Mouse (Mus musculus): Measurements from ENCODE around the gene Hmx2. TPM values are rescaled to one million over a fixed set of nuclear protein-coding genes. Genes with fewer than 3 reads are reported as not detected.

The Hmx2 gene
- total RNA-seq, 2 experiments from 2014 or later: not detected

Other genes starting within 250 kb of the Hmx2 start
- gene Cuzd1, start 226.5 kb upstream of the Hmx2 start, total RNA-seq (2021): under 1 TPM; 0.15 to 0.20 TPM
- under 1 TPM in 1 of 2 experiments, not detected in 1; 0.89 TPM for gene Fam24b, start 219.3 kb upstream of the Hmx2 start, total RNA-seq (2021)
- not detected for gene Fam24a, start 214.9 kb upstream of the Hmx2 start, total RNA-seq (2021)
- 10 to 100 TPM; 21.7 to 26.0 TPM for gene 2310057M21Rik, start 186.0 kb upstream of the Hmx2 start, total RNA-seq (2021)
- gene Pstk, start 177.6 kb upstream of the Hmx2 start, total RNA-seq (2021): 10 to 100 TPM; 40.9 to 49.8 TPM
- 10 to 100 TPM; 45.1 to 45.9 TPM for gene Ikzf5, start 138.3 kb upstream of the Hmx2 start, total RNA-seq (2021)
- gene Acadsb, start 138.2 kb upstream of the Hmx2 start, total RNA-seq (2021): 10 to 100 TPM; 68.4 to 68.8 TPM
- gene Hmx3, start 5.9 kb upstream of the Hmx2 start, total RNA-seq (2021): not detected
- 10 to 100 TPM; 55.4 to 56.8 TPM for gene Bub3, start 11.4 kb downstream of the Hmx2 start, total RNA-seq (2021)